Mouse (Mus musculus) retina, adult 2 months (tissue): ENCODE data around the gene Med21.

Experiments used
- DNase-seq: peaks from one replicate; pipeline ENCODE4 v3.0.0-alpha.2; 2012; ENCODE audit warnings: low read depth, low spot score

Med21 gene

GRCm38 (mm10) chr6:146642276-146643183, at the start of gene Med21, which contains the start of gene Tm7sf3:
Gene Med21, plus strand, starts transcription at chr6:146642547.
Gene Tm7sf3, minus strand, starts transcription at chr6:146642824.
- peak; percentile 95 for DNase-seq

- DNase-seq = no peak
Observed at GRCm38 (mm10) chr6:146602601-146603000, 39.7 kb upstream of the Med21 start.

- no peak for DNase-seq
Observed at GRCm38 (mm10) chr6:146603651-146604050, 38.7 kb upstream of the Med21 start.

GRCm38 (mm10) chr6:146611385-146611784, 31.0 kb upstream of the Med21 start:
- DNase-seq = no peak

- DNase-seq = no peak
Observed at GRCm38 (mm10) chr6:146611897-146612296, 30.4 kb upstream of the Med21 start.

- DNase-seq = no peak
Observed at GRCm38 (mm10) chr6:146612736-146613135, 29.6 kb upstream of the Med21 start.

GRCm38 (mm10) chr6:146613907-146614306, 28.4 kb upstream of the Med21 start:
- DNase-seq = no peak

- no peak for DNase-seq
Observed at GRCm38 (mm10) chr6:146614541-146614940, 27.8 kb upstream of the Med21 start.

- no peak for DNase-seq
Observed at GRCm38 (mm10) chr6:146615891-146616290, 26.5 kb upstream of the Med21 start.

- no peak for DNase-seq
Observed at GRCm38 (mm10) chr6:146616670-146617069, 25.7 kb upstream of the Med21 start.

- no peak for DNase-seq
Observed at GRCm38 (mm10) chr6:146628123-146628522, 14.2 kb upstream of the Med21 start.

- DNase-seq = no peak
Observed at GRCm38 (mm10) chr6:146629781-146630756, 12.3 kb upstream of the Med21 start.

GRCm38 (mm10) chr6:146630961-146631360, 11.4 kb upstream of the Med21 start:
- no peak for DNase-seq

- DNase-seq = no peak
Observed at GRCm38 (mm10) chr6:146631847-146632246, 10.5 kb upstream of the Med21 start.

GRCm38 (mm10) chr6:146632403-146632802, 9.9 kb upstream of the Med21 start:
- no peak for DNase-seq

GRCm38 (mm10) chr6:146633097-146633496, 9.2 kb upstream of the Med21 start:
- no peak for DNase-seq

- DNase-seq = no peak
Observed at GRCm38 (mm10) chr6:146633629-146634014, 8.7 kb upstream of the Med21 start.

GRCm38 (mm10) chr6:146634015-146634722, 8.2 kb upstream of the Med21 start:
- DNase-seq = peak; percentile 68

GRCm38 (mm10) chr6:146634759-146635606, 7.4 kb upstream of the Med21 start:
- DNase-seq = no peak

- no peak for DNase-seq
Observed at GRCm38 (mm10) chr6:146636482-146636881, 5.9 kb upstream of the Med21 start.
